Mouse (Mus musculus): ENCODE data around the gene P2ry2.

GRCm38 (mm10) chr7:101049326-101050087 is 36.8 kb upstream of the P2ry2 start:
- TF ChIP-seq CTCF (IDR thresholded peaks at IDR 0.05; ENCODE audit: extremely low read depth, insufficient read length, insufficient replicate concordance, low read depth, low read length) (no peak), POLR2A (IDR thresholded peaks at IDR 0.05; ENCODE audit: low read depth, low read length) (no peak)
